Mouse (Mus musculus): Measurements from ENCODE around the gene Rasgef1b.

The Rasgef1b gene

GRCm38 (mm10) chr5:99602244-99603023 lies 126.4 kb downstream of the Rasgef1b start:
- DNase-seq (ENCODE audit: low spot score in 2 of 2): no peak

GRCm38 (mm10) chr5:99599376-99599775 lies 129.5 kb downstream of the Rasgef1b start:
- DNase-seq (ENCODE audit: low spot score in 2 of 2): no peak

- DNase-seq (ENCODE audit: low spot score in 2 of 2): no peak
These were observed 130.3 kb downstream of the Rasgef1b start for GRCm38 (mm10) chr5:99598470-99599110.

GRCm38 (mm10) chr5:99597701-99598100 lies 131.2 kb downstream of the Rasgef1b start:
- no peak for DNase-seq (ENCODE audit: low spot score in 2 of 2)

- no peak for DNase-seq (ENCODE audit: low spot score in 2 of 2)
These were observed 137.5 kb downstream of the Rasgef1b start for GRCm38 (mm10) chr5:99591348-99591747.

GRCm38 (mm10) chr5:99590539-99590938 lies 138.3 kb downstream of the Rasgef1b start:
- DNase-seq (ENCODE audit: low spot score in 2 of 2): no peak

- no peak for DNase-seq (ENCODE audit: low spot score in 2 of 2)
These were observed 140.9 kb downstream of the Rasgef1b start for GRCm38 (mm10) chr5:99587994-99588393.

- no peak for DNase-seq (ENCODE audit: low spot score in 2 of 2)
These were observed 141.3 kb downstream of the Rasgef1b start for GRCm38 (mm10) chr5:99587589-99587988.

GRCm38 (mm10) chr5:99586287-99586686 lies 142.6 kb downstream of the Rasgef1b start:
- DNase-seq (ENCODE audit: low spot score in 2 of 2): no peak

GRCm38 (mm10) chr5:99585166-99585898 lies 143.5 kb downstream of the Rasgef1b start:
- DNase-seq (ENCODE audit: low spot score in 2 of 2): no peak

GRCm38 (mm10) chr5:99584266-99584665 lies 144.6 kb downstream of the Rasgef1b start:
- DNase-seq (ENCODE audit: low spot score in 2 of 2): no peak

GRCm38 (mm10) chr5:99582055-99582454 lies 146.8 kb downstream of the Rasgef1b start:
- no peak for DNase-seq (ENCODE audit: low spot score in 2 of 2)

GRCm38 (mm10) chr5:99578692-99579091 lies 150.2 kb downstream of the Rasgef1b start:
- DNase-seq (ENCODE audit: low spot score in 2 of 2): peak in 1 of 2 experiments; percentile 30

GRCm38 (mm10) chr5:99575897-99576296 lies 153.0 kb downstream of the Rasgef1b start:
- no peak for DNase-seq (ENCODE audit: low spot score in 2 of 2)

GRCm38 (mm10) chr5:99564501-99565323 lies 164.2 kb downstream of the Rasgef1b start:
- DNase-seq (ENCODE audit: low spot score in 2 of 2): no peak

- no peak for DNase-seq (ENCODE audit: low spot score in 2 of 2)
These were observed 166.8 kb downstream of the Rasgef1b start for GRCm38 (mm10) chr5:99562096-99562495.

- no peak for DNase-seq (ENCODE audit: low spot score in 2 of 2)
These were observed 169.1 kb downstream of the Rasgef1b start for GRCm38 (mm10) chr5:99559814-99560213.

GRCm38 (mm10) chr5:99558231-99558630 lies 170.6 kb downstream of the Rasgef1b start:
- no peak for DNase-seq (ENCODE audit: low spot score in 2 of 2)

- no peak for DNase-seq (ENCODE audit: low spot score in 2 of 2)
These were observed 176.2 kb downstream of the Rasgef1b start for GRCm38 (mm10) chr5:99552645-99553044.

- DNase-seq (ENCODE audit: low spot score in 2 of 2): no peak
These were observed 184.0 kb downstream of the Rasgef1b start for GRCm38 (mm10) chr5:99544664-99545494.
